Mouse (Mus musculus) bone marrow macrophage, adult 2 months (primary cell): ENCODE data around the gene Smurf1.

ENCODE experiments used
- CTCF ChIP-seq: IDR thresholded peaks from 2 replicates; pipeline ENCODE4 v1.5.1; 2012; ENCODE audit warnings: low read depth, mild to moderate bottlenecking, low read length, moderate library complexity
- POLR2A ChIP-seq: IDR thresholded peaks from 2 replicates; pipeline ENCODE4 v1.6.1; 2012; ENCODE audit warnings: mild to moderate bottlenecking, low read depth, low read length, borderline replicate concordance

GRCm38 (mm10) chr5:144869466-144869865 lies 96.2 kb downstream of the Smurf1 start:
- TF ChIP-seq CTCF (no peak), POLR2A (no peak)
